Mouse (Mus musculus): ENCODE data around the gene Fam189a1.
A peak's percentile ranks its signal among the peaks of the same experiment; 100 is the strongest.

The Fam189a1 gene

GRCm38 (mm10) chr7:64884187-64884862, 272.0 kb downstream of the Fam189a1 start:
- DNase-seq (ENCODE audit: low spot score in 2 of 2), result no peak

- no peak for DNase-seq (ENCODE audit: low spot score in 2 of 2)
Observed at GRCm38 (mm10) chr7:64882243-64882642, 274.1 kb downstream of the Fam189a1 start.

GRCm38 (mm10) chr7:64881387-64881786, 275.0 kb downstream of the Fam189a1 start:
- DNase-seq (ENCODE audit: low spot score in 2 of 2), result no peak

GRCm38 (mm10) chr7:64880415-64880814, 276.0 kb downstream of the Fam189a1 start:
- DNase-seq (ENCODE audit: low spot score in 2 of 2), result no peak

- DNase-seq (ENCODE audit: low spot score in 2 of 2), result no peak
Observed at GRCm38 (mm10) chr7:64874941-64875340, 281.4 kb downstream of the Fam189a1 start.

GRCm38 (mm10) chr7:64873266-64873665, 283.1 kb downstream of the Fam189a1 start:
- DNase-seq (ENCODE audit: low spot score in 2 of 2), result no peak

- peak; percentile 93 to 97 for DNase-seq (ENCODE audit: low spot score in 2 of 2)
Observed at GRCm38 (mm10) chr7:64872743-64873241, 283.6 kb downstream of the Fam189a1 start, which contains the start of gene Nsmce3. Nsmce3 (minus strand) TSS chr7:64872997.

- no peak for DNase-seq (ENCODE audit: low spot score in 2 of 2)
Observed at GRCm38 (mm10) chr7:64871987-64872742, 284.2 kb downstream of the Fam189a1 start.

GRCm38 (mm10) chr7:64869549-64870065, 286.8 kb downstream of the Fam189a1 start:
- DNase-seq (ENCODE audit: low spot score in 2 of 2), result no peak

- no peak for DNase-seq (ENCODE audit: low spot score in 2 of 2)
Observed at GRCm38 (mm10) chr7:64863538-64863937, 292.8 kb downstream of the Fam189a1 start.

- DNase-seq (ENCODE audit: low spot score in 2 of 2), result no peak
Observed at GRCm38 (mm10) chr7:64862978-64863377, 293.4 kb downstream of the Fam189a1 start.

GRCm38 (mm10) chr7:64856526-64857082, 299.8 kb downstream of the Fam189a1 start:
- no peak for DNase-seq (ENCODE audit: low spot score in 2 of 2)

- no peak for DNase-seq (ENCODE audit: low spot score in 2 of 2)
Observed at GRCm38 (mm10) chr7:64855976-64856375, 300.4 kb downstream of the Fam189a1 start.

GRCm38 (mm10) chr7:64855389-64855927, 300.9 kb downstream of the Fam189a1 start:
- no peak for DNase-seq (ENCODE audit: low spot score in 2 of 2)

GRCm38 (mm10) chr7:64850791-64851190, 305.6 kb downstream of the Fam189a1 start:
- DNase-seq (ENCODE audit: low spot score in 2 of 2), result peak in 1 of 2 experiments; percentile 32

GRCm38 (mm10) chr7:64847366-64847899, 308.9 kb downstream of the Fam189a1 start:
- no peak for DNase-seq (ENCODE audit: low spot score in 2 of 2)

GRCm38 (mm10) chr7:64846061-64846460, 310.3 kb downstream of the Fam189a1 start:
- DNase-seq (ENCODE audit: low spot score in 2 of 2), result no peak

- no peak for DNase-seq (ENCODE audit: low spot score in 2 of 2)
Observed at GRCm38 (mm10) chr7:64840946-64841659, 315.3 kb downstream of the Fam189a1 start.

GRCm38 (mm10) chr7:64840576-64840895, 315.8 kb downstream of the Fam189a1 start:
- no peak for DNase-seq (ENCODE audit: low spot score in 2 of 2)

GRCm38 (mm10) chr7:64839801-64840575, 316.4 kb downstream of the Fam189a1 start:
- peak in 1 of 2 experiments; percentile 19 for DNase-seq (ENCODE audit: low spot score in 2 of 2)

Data from spleen, postnatal 10 days (tissue).